Mouse (Mus musculus): Measurements from ENCODE around the gene Hnrnpr. TPM values are rescaled to one million over a fixed set of nuclear protein-coding genes. Genes with fewer than 3 reads are reported as not detected.

Hnrnpr gene
- polyA plus RNA-seq, 2 experiments = 40.7 to 41.5 TPM

DNA sequence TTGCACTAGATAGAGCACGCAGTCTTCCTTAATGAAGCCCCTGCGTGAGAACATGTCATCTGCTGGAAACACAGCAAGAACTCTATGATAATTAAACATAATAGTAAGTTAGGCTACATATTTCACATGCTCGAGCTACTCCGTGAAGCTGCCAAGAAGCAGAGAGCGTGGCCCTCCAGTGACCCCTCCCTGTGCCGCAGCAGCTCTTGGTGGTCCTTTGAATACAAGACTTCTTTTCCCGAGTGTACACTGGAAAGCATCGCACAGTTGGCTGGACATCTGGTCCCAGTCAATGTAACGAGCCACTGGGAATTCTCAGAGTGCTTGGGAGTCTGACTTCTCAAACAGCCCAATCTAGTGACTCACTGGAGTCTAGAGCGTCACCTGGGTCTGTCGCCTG, 97.1 kb downstream of the Hnrnpr start:
- WGBS (ENCODE audit: insufficient replicate concordance) = 69% methylated on average over 11 of the region's 11 CpGs
- DNase-seq (ENCODE audit: low read depth in 3 of 3, low spot score in 3 of 3) (no peak), ATAC-seq (ENCODE audit: insufficient read depth) (no peak)
- H3K4me1 ChIP-seq (replicated peaks; ENCODE audit: control insufficient read depth in 2 of 2, insufficient read depth in 2 of 2, low read length in 1 of 2) = no peaks in the 10 kb centered on the region
- H3K9ac ChIP-seq (replicated peaks) = no peak overlapping the region
- H3K27me3 ChIP-seq (ENCODE audit: control insufficient read depth, insufficient read depth, low read length) = no peaks in the 10 kb centered on the region
- no peaks in the 10 kb centered on the region for H3K36me3 ChIP-seq (replicated peaks; ENCODE audit: control insufficient read depth, insufficient read depth, low read depth)
- H3K9me3 ChIP-seq (ENCODE audit: control insufficient read depth, low read length) = no peaks in the 10 kb centered on the region
- H3K4me3 ChIP-seq (ENCODE audit: insufficient read depth in 1 of 2, low read depth in 2 of 2, low read length in 2 of 2) = no peak overlapping the region
- no peak overlapping the region for H3K27ac ChIP-seq
- no peak for TF ChIP-seq EP300 (IDR thresholded peaks at IDR 0.05; ENCODE audit: low read depth)
- TF ChIP-seq CTCF (IDR thresholded peaks at IDR 0.05; ENCODE audit: low read depth) = no peak
- no peak overlapping the region for H3K4me2 ChIP-seq (ENCODE audit: low read depth)

Other genes with a start within 250 kb of the Hnrnpr start
- 23.0 and 29.8 TPM in 2 replicates for gene Id3, start 167.4 kb upstream of the Hnrnpr start, polyA plus RNA-seq (2012; rRNA removed)
- 33.2 and 33.8 TPM in 2 replicates for gene Id3, start 167.4 kb upstream of the Hnrnpr start, polyA plus RNA-seq (2014; fragmentation: Nextera tagmentation; extraction: Ambion mirVana)
- gene E2f2, start 138.5 kb upstream of the Hnrnpr start, polyA plus RNA-seq (2012; rRNA removed) = 38.4 and 40.5 TPM in 2 replicates
- 50.3 and 53.4 TPM in 2 replicates for gene E2f2, start 138.5 kb upstream of the Hnrnpr start, polyA plus RNA-seq (2014; fragmentation: Nextera tagmentation; extraction: Ambion mirVana)
- 1.1 and 1.2 TPM in 2 replicates for gene Asap3, start 104.6 kb upstream of the Hnrnpr start, polyA plus RNA-seq (2012; rRNA removed)
- 0.66 and 0.85 TPM in 2 replicates for gene Asap3, start 104.6 kb upstream of the Hnrnpr start, polyA plus RNA-seq (2014; fragmentation: Nextera tagmentation; extraction: Ambion mirVana)
- 2.3 and 4.8 TPM in 2 replicates for gene Tcea3, start 63.2 kb upstream of the Hnrnpr start, polyA plus RNA-seq (2012; rRNA removed)
- gene Tcea3, start 63.2 kb upstream of the Hnrnpr start, polyA plus RNA-seq (2014; fragmentation: Nextera tagmentation; extraction: Ambion mirVana) = 12.4 and 15.6 TPM in 2 replicates
- gene Zfp46, start 26.3 kb upstream of the Hnrnpr start, polyA plus RNA-seq (2012; rRNA removed) = 2.6 and 2.7 TPM in 2 replicates
- 2.6 and 2.9 TPM in 2 replicates for gene Zfp46, start 26.3 kb upstream of the Hnrnpr start, polyA plus RNA-seq (2014; fragmentation: Nextera tagmentation; extraction: Ambion mirVana)
- not detected in 2 replicates for gene Htr1d, start 112.6 kb downstream of the Hnrnpr start, polyA plus RNA-seq (2012; rRNA removed)
- not detected in 2 replicates for gene Htr1d, start 112.6 kb downstream of the Hnrnpr start, polyA plus RNA-seq (2014; fragmentation: Nextera tagmentation; extraction: Ambion mirVana)
- gene 6030445D17Rik, start 151.3 kb downstream of the Hnrnpr start, polyA plus RNA-seq (2012; rRNA removed) = 0.03 and 0.08 TPM in 2 replicates
- gene 6030445D17Rik, start 151.3 kb downstream of the Hnrnpr start, polyA plus RNA-seq (2014; fragmentation: Nextera tagmentation; extraction: Ambion mirVana) = 0.08 and 0.23 TPM in 2 replicates
- gene Luzp1, start 158.8 kb downstream of the Hnrnpr start, polyA plus RNA-seq (2012; rRNA removed) = 1.6 and 1.8 TPM in 2 replicates
- 6.8 and 8.2 TPM in 2 replicates for gene Luzp1, start 158.8 kb downstream of the Hnrnpr start, polyA plus RNA-seq (2014; fragmentation: Nextera tagmentation; extraction: Ambion mirVana)

All from liver, embryonic 14.5 days (tissue).